Mouse (Mus musculus) forebrain, embryonic 10.5 days (tissue): Measurements from ENCODE around the gene Lrg1. TPM values are rescaled to one million over a fixed set of nuclear protein-coding genes. Genes with fewer than 3 reads are reported as not detected.
"Not testable (repeated sequence)": the region's sequence is repeated elsewhere in the genome, so short reads cannot be mapped to it uniquely, and the experiment has no call there.

Experiments used
- DNase-seq: peaks from one replicate; pipeline ENCODE4 v3.0.0-alpha.2; 2017; ENCODE audit warnings: low spot score; ENCODE audit errors: extremely low spot score
- H3K27ac ChIP-seq: fragments of 300-500 bp; sonication (generic); 2 replicates; pipeline ENCODE4 v1.5.1; 2016; ENCODE audit warnings: mild to moderate bottlenecking
- H3K27me3 ChIP-seq: fragments of 300-500 bp; sonication (generic); 2 replicates; pipeline ENCODE4 v1.6.1; 2016; ENCODE audit warnings: mild to moderate bottlenecking; ENCODE audit not compliant: poor library complexity, severe bottlenecking
- H3K36me3 ChIP-seq: fragments of 300-500 bp; sonication (generic); replicated peaks from 2 replicates; pipeline ENCODE4 v1.6.1; 2016; ENCODE audit warnings: mild to moderate bottlenecking, moderate library complexity
- H3K4me1 ChIP-seq: fragments of 300-500 bp; sonication (generic); 2 replicates; pipeline ENCODE4 v1.6.1; 2016
- H3K4me3 ChIP-seq: fragments of 300-500 bp; sonication (generic); 2 replicates; pipeline ENCODE4 v1.5.1; 2016; ENCODE audit warnings: mild to moderate bottlenecking, moderate library complexity
- H3K9me3 ChIP-seq: fragments of 300-500 bp; sonication (generic); 2 replicates; pipeline ENCODE4 v1.6.1; 2016; ENCODE audit warnings: mild to moderate bottlenecking, moderate library complexity
- WGBS: fragments of 180-500 bp; shearing (Covaris S2); methylation state at CpG from one replicate; pipeline ENCODE4 v1.1.7; 2016; 5-methylcytosine and 5-hydroxymethylcytosine counted together
- polyA plus RNA-seq: library from polyadenylated mRNA; unstranded; fragments of >200 nt; fragmentation: Nextera tagmentation; extraction: Ambion mirVana; gene quantifications from 2 replicates; pipeline ENCODE4 v1.2.1, GENCODE M21; 2016

The Lrg1 gene
- polyA plus RNA-seq, 1 experiment from 2014 or later: not detected

- peaks cover 25% of the 10 kb centered on the region for H3K4me1 ChIP-seq
- H3K27me3 ChIP-seq: peaks cover 54% of the 10 kb centered on the region
- DNase-seq: no peak
- no peak overlapping the region for H3K4me3 ChIP-seq
- 0 out of 2 replicates have a peak, but pooled peaks cover 3% of the 10 kb centered on the region for H3K36me3 ChIP-seq
- H3K9me3 ChIP-seq: no peaks in the 10 kb centered on the region
- WGBS: 77% methylated on average over 10 of the region's 10 CpGs
- H3K27ac ChIP-seq: no peak overlapping the region
Observed at GRCm38 (mm10) chr17:56116193-56116592, 5.6 kb downstream of the Lrg1 start.

- DNase-seq: no peak
- WGBS: 76% methylated on average over 3 of the region's 3 CpGs
- H3K27ac ChIP-seq: no peak overlapping the region
- H3K9me3 ChIP-seq: no peaks in the 10 kb centered on the region
- peaks cover 13% of the 10 kb centered on the region for H3K4me1 ChIP-seq
- peaks cover 5% of the 10 kb centered on the region; the same call in 1 of the 2 replicates for H3K36me3 ChIP-seq
- no peak overlapping the region for H3K4me3 ChIP-seq
- peaks cover 20% of the 10 kb centered on the region for H3K27me3 ChIP-seq
Observed at GRCm38 (mm10) chr17:56112743-56113142, 9.1 kb downstream of the Lrg1 start.

GRCm38 (mm10) chr17:56111864-56112263 lies 9.9 kb downstream of the Lrg1 start:
- peak; percentile 66 for DNase-seq
- Histone ChIP-seq H3K4me1 (peaks cover 6% of the 10 kb centered on the region), H3K27me3 (peaks cover 12% of the 10 kb centered on the region), H3K27ac (no peak overlapping the region), H3K4me3 (no peak overlapping the region), H3K9me3 (no peaks in the 10 kb centered on the region), H3K36me3 (peaks cover 5% of the 10 kb centered on the region; the same call in 1 of the 2 replicates)
- WGBS: 38% methylated on average over 5 of the region's 5 CpGs

GRCm38 (mm10) chr17:56111021-56111420 lies 10.8 kb downstream of the Lrg1 start:
- WGBS: 63% methylated on average over 1 of the region's 1 CpGs
- Histone ChIP-seq H3K4me3 (no peak overlapping the region), H3K9me3 (no peaks in the 10 kb centered on the region), H3K4me1 (peaks cover 6% of the 10 kb centered on the region), H3K27ac (no peak overlapping the region), H3K27me3 (peaks cover 4% of the 10 kb centered on the region), H3K36me3 (peaks cover 5% of the 10 kb centered on the region; the same call in 1 of the 2 replicates)
- no peak for DNase-seq

GRCm38 (mm10) chr17:56110571-56110970 lies 11.2 kb downstream of the Lrg1 start:
- peaks cover 6% of the 10 kb centered on the region for H3K4me1 ChIP-seq
- 78% methylated on average over 4 of the region's 4 CpGs for WGBS
- no peak overlapping the region for H3K27ac ChIP-seq
- DNase-seq: no peak
- no peak overlapping the region for H3K4me3 ChIP-seq
- no peaks in the 10 kb centered on the region for H3K9me3 ChIP-seq
- peaks cover 5% of the 10 kb centered on the region; the same call in 1 of the 2 replicates for H3K36me3 ChIP-seq
- H3K27me3 ChIP-seq: no peaks in the 10 kb centered on the region; the same call in 1 of the 2 replicates

GRCm38 (mm10) chr17:56109219-56110051 lies 12.4 kb downstream of the Lrg1 start, which contains the start of gene Plin4:
Gene Plin4 (minus strand): TSS chr17:56109803.
- 62% methylated on average over 10 of the region's 10 CpGs for WGBS
- Histone ChIP-seq H3K27ac (no peak within 1 kb of the TSS), H3K4me1 (peaks cover 6% of the 10 kb centered on the region), H3K27me3 (no peaks in the 10 kb centered on the region), H3K4me3 (no peak within 1 kb of the TSS), H3K9me3 (no peaks in the 10 kb centered on the region), H3K36me3 (peaks cover 5% of the 10 kb centered on the region; the same call in 1 of the 2 replicates)
- DNase-seq: no peak

- Histone ChIP-seq H3K4me1 (peaks cover 6% of the 10 kb centered on the region), H3K27me3 (no peaks in the 10 kb centered on the region), H3K4me3 (no peak overlapping the region), H3K36me3 (peaks cover 13% of the 10 kb centered on the region), H3K9me3 (no peaks in the 10 kb centered on the region), H3K27ac (no peak overlapping the region)
- DNase-seq: no peak
- WGBS: 85% methylated on average over 6 of the region's 6 CpGs
Observed at GRCm38 (mm10) chr17:56108334-56109044, 13.3 kb downstream of the Lrg1 start.

GRCm38 (mm10) chr17:56107736-56108135 lies 14.1 kb downstream of the Lrg1 start:
- Histone ChIP-seq H3K36me3 (peaks cover 20% of the 10 kb centered on the region), H3K4me3 (no peak overlapping the region), H3K27ac (no peak overlapping the region), H3K27me3 (no peaks in the 10 kb centered on the region), H3K4me1 (peaks cover under 1% of the 10 kb centered on the region), H3K9me3 (no peaks in the 10 kb centered on the region)
- WGBS: 75% methylated on average over 2 of the region's 2 CpGs
- DNase-seq: no peak

GRCm38 (mm10) chr17:56106981-56107380 lies 14.8 kb downstream of the Lrg1 start:
- DNase-seq: no peak
- Histone ChIP-seq H3K9me3 (no peaks in the 10 kb centered on the region), H3K4me3 (no peak overlapping the region), H3K4me1 (no peaks in the 10 kb centered on the region), H3K27ac (no peak overlapping the region), H3K36me3 (peaks cover 25% of the 10 kb centered on the region), H3K27me3 (no peaks in the 10 kb centered on the region)
- WGBS: 86% methylated on average over 4 of the region's 4 CpGs

- 93% methylated on average over 4 of the region's 4 CpGs for WGBS
Observed at GRCm38 (mm10) chr17:56106436-56106835, 15.4 kb downstream of the Lrg1 start.

GRCm38 (mm10) chr17:56104821-56105220 lies 17.0 kb downstream of the Lrg1 start:
- H3K27ac ChIP-seq: not testable (repeated sequence)

More at GRCm38 (mm10) chr17:56106436-56106835, 15.4 kb downstream of the Lrg1 start:
- H3K9me3 ChIP-seq, H3K27me3 ChIP-seq, DNase-seq, H3K4me3 ChIP-seq, H3K27ac ChIP-seq, H3K4me1 ChIP-seq: not testable (repeated sequence)
- H3K36me3 ChIP-seq: peaks cover 31% of the 10 kb centered on the region

GRCm38 (mm10) chr17:56103465-56104285 lies 18.1 kb downstream of the Lrg1 start:
- H3K4me1 ChIP-seq: no peaks in the 10 kb centered on the region
- no peaks in the 10 kb centered on the region for H3K9me3 ChIP-seq
- no peak for DNase-seq
- no peak overlapping the region for H3K4me3 ChIP-seq
- H3K27me3 ChIP-seq: no peaks in the 10 kb centered on the region
- no peak overlapping the region for H3K27ac ChIP-seq
- peaks cover 57% of the 10 kb centered on the region for H3K36me3 ChIP-seq
- WGBS: 96% methylated on average over 8 of the region's 8 CpGs

More at GRCm38 (mm10) chr17:56104821-56105220, 17.0 kb downstream of the Lrg1 start:
- WGBS: 95% methylated on average over 3 of the region's 5 CpGs
- H3K36me3 ChIP-seq: peaks cover 47% of the 10 kb centered on the region
- H3K9me3 ChIP-seq, H3K27me3 ChIP-seq, H3K4me3 ChIP-seq, DNase-seq, H3K4me1 ChIP-seq: not testable (repeated sequence)
